Mouse (Mus musculus) B cell, adult 2 months (primary cell): Measurements from ENCODE around the gene Cbarp.

Source experiments
- DNase-seq, 2 experiments: peaks; one replicate each; pipeline ENCODE4 v3.0.0; 2022

Cbarp gene

GRCm38 (mm10) chr10:80091527-80091926 is 49.1 kb downstream of the Cbarp start:
- DNase-seq = no peak

DNA sequence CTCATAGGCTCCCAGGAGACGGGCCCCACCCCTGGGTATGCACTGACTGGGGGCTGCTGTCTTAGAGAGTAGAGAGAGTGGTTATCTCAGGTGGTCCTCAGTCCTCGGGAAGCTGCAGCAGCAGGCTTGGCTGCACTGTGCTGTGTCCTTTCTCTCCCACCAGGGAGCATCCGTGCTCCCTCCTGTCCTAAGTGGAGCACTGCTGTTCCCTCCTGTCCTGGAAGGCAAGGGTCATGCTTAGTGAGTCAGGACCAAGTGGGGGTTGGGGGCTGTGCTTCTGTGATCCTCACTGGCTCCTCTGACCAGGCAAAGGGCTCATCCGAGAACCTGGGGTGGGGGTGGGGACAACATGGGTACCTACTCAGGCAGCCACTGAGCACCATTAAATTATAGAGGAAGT is 51.5 kb downstream of the Cbarp start:
- no peak for DNase-seq

- no peak for DNase-seq
Observed at GRCm38 (mm10) chr10:80087483-80087882, 53.2 kb downstream of the Cbarp start.

DNA sequence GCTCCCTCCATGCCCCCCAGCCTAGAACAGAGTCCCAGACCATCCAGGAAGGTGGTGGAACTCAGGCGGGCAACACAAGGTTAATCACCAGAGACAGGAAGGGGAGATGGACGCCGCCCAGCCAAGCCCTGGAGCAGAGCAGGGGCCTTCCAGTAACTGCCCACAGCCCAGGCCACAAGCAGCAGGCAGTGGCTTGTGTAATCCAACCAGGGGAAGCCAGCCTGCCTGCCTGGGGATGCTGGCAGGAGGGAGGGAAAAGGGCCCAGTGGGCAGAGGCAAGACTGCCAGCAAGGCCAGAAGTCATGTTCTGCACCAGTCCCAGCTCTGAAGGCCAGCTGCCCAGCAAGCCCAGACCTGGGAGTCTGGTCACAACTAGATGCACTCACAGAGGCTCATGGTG is 53.8 kb downstream of the Cbarp start:
- no peak for DNase-seq

DNA sequence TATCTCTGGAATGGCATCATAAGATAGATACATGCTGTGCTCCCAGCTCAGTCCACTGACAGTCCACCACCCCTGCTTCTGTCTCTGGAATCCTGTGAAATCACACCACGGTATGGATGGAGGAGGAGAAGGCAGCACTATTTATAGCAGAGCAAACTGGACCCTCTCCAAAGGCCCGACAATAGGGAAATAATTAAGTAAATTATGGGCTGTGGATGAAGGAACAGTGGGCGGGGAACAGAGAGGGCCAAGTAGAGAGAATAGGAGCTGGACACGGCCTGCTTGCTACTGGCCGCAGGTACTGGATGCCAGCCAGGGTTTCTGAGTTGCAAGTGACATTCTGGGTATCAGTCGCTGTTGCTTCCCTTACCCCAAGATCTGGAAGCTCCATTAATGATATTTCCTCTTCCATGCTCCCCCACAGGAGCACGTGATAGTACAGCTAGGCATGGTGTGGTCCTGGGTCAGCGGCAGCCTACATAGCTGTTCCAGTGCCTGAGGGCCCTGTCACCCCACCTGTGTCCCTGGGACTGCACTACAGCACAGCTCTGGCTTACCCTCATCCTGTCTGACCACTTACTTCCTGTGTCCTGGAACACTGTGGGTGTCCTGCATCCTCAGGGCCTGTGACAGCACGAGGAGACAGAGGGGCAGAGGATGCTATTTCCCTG is 55.7 kb downstream of the Cbarp start:
- DNase-seq = no peak

DNA sequence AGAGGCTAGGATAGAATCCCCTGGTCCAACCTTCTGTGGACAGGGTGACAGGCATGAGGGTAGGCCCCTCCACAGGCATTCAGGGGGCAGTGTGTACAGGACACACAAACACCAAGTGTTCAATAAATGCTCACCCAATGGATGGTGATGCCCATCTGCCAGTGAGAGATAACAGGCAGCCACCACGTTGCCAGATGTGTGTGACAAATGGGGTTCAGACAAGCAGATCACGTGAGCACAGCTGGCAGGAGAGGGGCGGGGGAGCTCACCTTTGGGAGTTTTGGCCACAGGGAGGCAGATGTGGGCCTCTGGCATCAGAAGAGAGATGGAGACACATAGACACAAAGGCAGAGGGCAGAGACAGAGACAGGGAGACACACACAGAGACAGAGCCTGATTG is 59.6 kb downstream of the Cbarp start:
- DNase-seq = no peak
